Mouse (Mus musculus) CD4-positive, CD25-positive, alpha-beta regulatory T cell, adult 2 months (primary cell): ENCODE data around the gene Myof.

ENCODE experiments used
- DNase-seq: peaks from one replicate; pipeline ENCODE4 v3.0.0-alpha.2; 2012; ENCODE audit warnings: low read depth, low spot score

Myof gene

DNA sequence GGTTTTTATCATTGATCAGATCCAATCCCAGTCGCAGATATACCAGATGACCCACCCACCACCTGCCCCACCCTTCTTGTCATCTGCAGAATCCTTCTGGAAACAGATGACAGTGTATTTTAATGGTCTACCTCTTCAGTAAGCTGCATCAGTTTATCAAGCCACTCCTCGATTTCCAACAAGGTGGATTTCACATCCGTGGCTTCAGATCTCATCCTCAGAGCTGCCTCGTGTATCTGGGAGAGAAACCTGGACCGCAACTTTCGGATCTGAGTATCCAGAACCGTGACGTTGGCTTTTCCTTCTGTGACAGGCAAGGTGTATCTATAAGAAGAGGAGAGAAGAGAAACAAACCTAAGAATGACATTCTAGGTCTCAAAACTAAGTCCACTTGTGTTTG lies 89.1 kb downstream of the Myof start:
- no peak for DNase-seq

DNA sequence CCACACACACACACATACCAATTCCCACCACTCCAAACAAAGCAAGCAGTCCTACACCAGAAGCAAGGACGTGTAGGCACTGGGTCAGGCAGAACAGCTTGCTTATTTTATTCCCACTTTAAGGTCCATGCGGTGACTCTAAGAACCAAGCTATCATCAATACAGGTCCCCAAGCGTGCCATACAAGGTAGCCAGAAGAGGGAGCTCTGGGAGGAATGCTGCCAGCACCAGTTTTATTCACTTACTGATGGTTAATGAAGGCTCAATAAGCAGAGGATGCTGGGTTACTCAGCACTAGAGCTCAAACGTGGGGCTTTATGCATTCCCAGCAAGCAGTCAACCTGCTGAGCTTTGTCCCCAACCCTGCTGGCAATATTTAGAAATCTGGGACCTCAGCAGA lies 96.7 kb downstream of the Myof start:
- DNase-seq, result peak; percentile 2

DNA sequence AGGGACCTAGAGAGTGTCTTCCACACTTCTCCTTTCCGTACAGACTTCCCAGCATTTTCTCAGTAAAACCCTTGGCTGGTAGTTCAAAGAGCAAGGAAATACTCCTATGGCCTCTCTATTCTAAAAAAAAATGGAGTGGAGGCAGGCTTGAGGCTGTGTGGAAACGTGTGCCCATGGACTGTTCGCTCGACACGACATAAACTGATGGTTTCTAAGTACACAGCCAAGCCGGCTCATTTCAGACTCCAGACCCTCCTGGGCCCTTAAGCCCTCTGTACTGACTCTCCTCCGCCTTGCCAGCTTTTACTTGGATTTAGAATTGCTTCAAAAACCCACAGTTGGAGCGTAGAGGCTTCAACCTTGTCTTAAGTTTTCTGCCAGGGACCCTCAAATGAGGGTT lies 97.3 kb downstream of the Myof start:
- no peak for DNase-seq

DNA sequence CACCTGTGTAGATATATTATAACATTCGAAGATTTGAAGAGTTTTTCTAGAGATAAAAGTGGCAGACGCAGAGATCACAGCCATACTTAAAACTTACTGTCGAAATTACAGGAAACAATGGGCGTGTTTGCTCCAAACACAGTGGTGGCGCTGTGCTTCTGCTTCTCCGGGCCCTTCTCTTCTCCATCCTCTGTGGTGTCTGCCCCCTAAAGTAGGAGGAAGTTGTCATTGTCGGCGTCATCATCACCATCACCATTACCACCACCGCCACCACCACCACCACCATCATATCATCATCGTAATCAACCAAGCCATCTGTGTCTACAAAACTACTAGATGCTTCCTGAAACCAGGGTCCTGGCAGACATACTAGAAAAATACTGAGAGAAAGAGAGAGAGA lies 104.2 kb downstream of the Myof start:
- no peak for DNase-seq

DNA sequence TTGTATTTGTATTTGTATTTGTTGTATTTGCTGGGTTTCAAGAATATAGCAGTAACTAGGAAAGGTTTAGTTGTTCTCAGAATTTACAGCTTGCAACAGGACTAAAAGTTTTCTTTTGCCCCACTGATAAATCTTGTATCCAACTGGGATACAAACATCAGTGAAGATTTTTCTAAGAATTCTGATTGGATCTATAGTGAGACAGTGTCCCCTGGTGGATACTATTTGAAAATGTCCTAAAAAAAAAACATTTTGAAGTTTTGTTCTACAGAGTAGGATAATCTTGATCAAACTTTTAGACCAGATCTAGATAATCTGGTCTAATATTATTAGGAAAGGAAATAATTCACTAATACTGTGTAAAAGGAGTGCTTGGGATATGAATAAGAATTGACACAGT lies 106.3 kb downstream of the Myof start:
- no peak for DNase-seq

DNA sequence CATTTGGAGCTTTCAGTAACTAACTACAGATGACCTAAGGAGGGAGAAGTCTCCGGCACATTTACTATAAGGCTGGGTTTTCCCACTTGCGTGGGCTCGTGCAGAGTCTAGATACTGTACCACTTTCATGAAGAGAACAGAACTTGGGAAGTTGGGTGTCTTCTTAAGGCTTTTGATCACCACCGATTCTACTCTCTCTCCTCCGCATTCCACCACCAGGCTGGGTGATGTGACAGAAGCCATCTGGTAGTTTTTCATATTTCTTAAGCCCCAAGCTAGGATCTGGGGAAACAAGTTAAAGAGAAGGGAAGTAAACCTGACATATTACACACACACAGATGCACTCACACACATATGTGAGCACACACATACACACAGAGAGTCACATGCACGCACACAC lies 108.7 kb downstream of the Myof start:
- DNase-seq, result no peak

DNA sequence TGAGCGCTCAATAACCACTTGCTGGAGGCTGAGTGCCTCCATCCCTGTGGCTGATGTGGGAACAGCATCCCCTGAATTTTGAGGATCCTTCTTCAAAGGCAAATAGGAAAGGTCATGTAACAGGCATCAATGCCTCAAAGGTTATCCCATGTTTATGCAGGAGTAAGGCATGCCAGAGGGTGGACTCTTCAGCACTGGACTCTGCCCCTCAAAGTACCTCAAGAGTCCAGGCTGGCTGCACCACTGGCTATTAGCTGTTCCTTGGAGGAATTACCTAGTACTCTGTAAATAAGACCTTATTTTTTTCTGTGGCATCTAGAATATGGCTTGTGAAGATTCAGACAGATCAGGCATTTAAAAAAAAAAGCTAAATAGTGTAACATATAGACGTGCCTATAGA lies 111.2 kb downstream of the Myof start:
- DNase-seq, result no peak

DNA sequence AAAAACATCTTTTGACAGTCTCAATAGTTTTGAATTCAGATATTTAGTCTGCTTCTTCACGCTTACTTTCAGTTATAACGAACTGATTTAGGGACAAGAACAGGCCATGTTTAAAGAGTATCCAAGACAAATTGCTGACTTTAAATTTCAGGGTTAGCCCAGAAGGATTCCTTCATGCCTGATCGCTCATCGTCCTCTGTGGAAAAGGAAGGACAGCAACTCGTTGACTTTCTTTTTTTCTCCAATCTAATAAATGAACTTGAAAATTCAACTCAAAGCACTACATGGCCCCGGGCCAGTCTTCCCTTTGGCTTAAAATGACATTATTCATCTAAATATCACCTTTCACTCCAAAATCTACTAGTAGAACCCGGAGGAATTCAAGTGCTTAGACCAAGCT lies 115.5 kb downstream of the Myof start:
- DNase-seq, result no peak

DNA sequence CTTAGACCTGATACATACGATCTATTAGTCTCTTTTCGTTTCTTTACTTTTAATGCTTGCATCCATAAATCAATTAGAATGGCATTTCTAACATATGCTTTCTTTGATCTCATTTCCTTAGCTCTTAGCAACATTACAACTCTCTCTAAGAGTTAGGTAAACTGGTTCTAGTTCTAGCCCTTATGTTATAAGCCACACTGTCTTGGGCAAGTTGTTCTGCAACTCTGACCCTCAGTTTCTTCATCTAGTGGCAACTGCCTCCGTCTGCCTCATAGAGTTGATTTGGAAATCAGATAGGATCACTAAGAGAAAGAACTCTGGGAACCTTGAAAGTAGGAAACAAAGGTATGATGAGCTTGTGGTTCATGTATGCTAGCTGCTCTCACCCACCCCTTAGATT lies 118.1 kb downstream of the Myof start:
- DNase-seq, result no peak

DNA sequence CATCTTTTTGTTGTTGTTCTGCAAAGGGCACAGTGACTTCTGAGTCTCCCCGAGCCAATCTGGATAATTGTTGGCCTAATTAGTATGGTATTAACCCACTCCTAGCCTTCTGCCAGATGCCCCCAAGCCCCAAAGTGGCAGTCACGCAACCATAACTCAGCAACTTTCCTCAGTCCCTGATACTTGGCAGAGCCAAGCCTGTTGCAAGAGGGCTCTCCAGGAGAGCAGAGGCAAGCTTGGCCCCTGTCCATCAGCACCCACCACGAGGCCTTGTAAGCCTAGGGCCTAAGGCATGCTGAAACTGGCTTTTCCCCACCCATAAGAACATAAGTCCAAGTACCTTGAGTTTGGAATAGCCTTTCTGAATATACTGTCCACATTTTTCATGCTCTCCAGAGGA lies 119.1 kb downstream of the Myof start:
- no peak for DNase-seq

DNA sequence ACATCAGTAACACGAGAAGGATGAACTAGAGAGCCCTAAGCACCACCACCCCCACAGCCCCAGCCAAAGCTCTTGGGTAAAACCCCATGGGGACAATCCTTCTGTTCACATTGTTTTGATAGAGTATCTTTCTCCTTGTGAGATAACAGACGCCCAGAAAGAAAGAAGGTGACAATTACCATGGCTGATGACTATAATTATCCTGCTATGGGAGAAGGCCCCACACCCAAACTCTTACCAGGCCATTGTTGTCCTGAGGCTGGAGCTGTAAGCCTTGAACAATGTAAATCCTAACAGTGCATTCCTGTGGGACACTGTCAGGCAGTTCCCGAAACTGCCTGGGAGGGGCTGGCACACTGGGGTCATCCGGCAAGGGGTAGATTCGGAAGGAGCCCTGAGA lies 122.3 kb downstream of the Myof start:
- no peak for DNase-seq

DNA sequence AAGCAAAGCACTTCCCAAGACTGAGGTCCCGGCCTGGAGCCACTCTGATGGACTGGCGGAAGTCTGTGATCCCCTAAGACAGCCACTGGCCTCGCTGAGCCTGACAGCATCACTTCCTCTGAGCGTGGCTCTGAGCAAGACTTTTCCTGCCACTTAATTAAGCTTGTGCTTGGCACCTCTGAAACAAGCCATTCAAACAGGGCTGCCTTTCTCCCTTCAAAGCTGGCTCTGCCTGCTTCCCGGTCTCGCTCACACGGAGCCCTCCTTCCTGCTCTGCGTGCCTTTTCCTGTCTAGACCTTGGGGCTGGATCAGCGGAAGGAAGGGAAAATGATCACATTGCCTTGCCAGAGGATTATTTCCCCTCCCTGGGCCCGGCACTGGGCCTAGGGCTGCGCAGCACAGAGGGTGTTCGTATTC lies 124.9 kb downstream of the Myof start:
- DNase-seq, result no peak

DNA sequence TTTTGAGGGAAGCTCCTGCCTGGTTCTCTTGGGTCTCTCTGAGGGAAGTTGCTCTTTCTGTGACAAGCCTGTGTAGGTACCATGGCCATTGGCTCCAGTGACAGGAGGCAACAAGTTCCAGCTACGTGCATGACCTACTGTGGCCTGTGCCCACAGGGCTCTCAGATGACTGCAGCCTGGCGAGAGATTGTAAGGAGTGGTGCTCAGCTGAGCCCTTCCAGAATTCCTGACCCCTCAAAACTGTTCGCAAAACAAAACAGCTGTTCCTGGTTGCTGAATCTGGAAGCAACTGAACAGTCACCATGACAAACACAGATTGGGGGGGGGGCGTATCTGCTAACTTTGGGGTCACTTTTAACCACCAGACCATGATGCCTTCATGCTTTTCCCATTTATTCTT lies 129.1 kb downstream of the Myof start:
- DNase-seq, result no peak

DNA sequence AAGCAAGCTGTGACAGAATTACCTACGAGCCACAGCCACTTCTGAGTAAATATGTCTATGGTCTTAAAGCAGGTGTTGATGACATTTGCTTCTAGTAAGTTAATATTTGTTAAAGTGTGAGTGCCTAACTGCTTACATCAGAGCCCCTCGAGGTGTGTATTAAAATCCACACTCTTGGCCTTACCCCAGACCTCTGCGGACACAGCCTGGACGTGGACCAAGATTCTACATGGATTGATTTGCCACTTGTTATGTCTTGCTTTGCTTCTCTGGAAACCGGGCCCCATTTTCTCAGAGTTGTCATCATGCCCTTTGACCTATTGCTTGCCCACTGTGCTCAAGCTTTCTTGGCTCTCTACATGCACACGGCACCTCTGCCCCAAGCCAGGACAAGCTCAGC lies 130.9 kb downstream of the Myof start:
- DNase-seq, result no peak

DNA sequence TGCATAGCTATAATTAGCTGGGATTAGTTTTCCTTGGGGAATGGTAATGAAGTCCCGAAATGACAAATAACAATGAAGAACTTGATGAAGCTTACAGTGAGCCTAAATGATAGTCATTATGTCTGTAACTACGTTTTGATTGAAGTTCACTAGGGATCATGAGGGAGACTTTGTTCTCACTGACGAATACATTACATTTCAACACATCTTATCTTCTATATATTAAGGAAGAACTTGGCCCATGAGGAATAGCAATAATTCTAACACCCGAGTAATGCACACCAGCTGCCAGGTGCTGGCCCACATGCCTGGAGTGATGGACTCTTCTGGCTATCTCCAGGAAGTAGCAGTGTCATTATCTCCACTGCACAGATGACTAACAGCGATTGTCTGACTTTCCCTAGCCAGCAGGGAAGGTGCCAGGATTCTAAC lies 133.5 kb downstream of the Myof start:
- DNase-seq, result no peak

DNA sequence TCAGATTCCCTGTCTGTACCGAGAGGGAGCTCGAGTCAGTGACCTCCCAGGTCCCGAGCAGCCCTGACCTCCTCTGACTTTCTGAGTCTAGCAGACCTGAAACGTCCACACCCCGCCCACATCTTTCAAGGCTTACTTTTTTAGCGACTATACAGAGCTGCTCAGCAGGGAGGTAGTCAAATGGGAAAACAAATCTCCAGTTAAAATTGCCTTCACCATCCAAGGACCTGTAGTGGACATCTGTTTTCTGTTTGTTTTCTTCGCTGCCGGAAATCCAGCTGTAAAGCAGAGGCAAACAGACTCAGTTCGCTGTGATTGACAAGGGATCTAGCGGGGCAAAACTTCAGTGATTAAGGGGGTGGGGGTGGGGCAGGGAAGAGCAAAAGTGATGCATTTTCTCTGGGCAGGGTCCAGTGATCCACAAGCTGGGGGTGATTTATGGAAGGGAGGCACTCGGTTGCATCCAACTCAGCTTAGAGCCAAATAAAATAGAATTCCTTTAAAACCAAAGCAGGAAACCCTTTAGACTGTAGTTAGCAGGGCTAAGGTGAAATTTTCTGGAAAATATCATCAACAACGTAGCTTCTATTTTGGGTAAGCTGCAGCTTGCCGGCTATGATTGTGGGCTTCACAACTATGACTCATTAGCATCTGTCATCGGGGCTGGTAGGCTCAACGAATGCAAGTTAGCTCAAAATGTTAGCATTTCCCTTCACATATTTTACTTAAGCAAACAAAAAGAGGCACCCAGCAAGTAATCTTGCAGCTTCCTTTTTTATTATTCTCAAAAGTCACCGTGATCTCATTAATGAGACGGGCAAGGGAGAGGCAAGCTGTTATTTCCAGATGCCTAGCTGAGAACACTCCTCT lies 135.7 kb downstream of the Myof start:
- DNase-seq, result no peak

DNA sequence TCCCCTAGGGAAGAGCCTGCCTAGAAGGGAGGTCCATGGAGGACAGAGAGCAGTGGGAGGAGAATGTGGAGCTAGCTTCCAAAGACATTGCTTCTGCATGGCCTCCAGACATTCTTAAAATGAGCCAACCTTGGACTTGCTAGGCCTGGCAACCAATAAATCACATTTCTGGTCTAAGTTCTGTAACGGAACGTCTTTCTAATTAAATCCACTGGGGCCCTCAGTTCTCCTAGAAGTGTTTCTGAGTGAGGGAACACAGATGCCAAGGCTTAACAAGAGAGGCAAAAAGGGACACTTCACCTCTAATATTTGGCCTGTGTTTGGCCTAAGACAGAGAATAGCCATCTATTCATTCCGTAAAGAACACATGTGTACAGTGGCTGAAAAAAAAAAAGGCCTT lies 136.5 kb downstream of the Myof start:
- no peak for DNase-seq

DNA sequence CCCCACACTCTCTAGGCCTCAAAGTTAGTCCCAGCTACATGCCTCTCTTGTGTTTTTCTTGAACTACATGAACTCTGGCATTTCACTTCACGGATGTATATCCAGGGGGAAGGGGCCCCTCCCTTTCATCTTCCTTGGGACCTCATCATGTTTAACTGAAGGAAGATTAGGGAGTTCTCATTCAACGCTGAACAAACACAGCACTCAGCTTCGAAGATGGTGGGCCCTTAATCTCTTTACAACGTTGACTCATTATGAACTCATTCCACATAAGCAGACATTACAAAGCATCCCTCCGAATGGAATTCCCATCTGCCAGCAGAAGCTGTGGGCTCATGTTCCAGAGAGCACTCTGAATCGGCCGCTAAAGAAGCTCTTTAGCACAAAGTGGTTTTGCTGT lies 147.3 kb downstream of the Myof start:
- no peak for DNase-seq

DNA sequence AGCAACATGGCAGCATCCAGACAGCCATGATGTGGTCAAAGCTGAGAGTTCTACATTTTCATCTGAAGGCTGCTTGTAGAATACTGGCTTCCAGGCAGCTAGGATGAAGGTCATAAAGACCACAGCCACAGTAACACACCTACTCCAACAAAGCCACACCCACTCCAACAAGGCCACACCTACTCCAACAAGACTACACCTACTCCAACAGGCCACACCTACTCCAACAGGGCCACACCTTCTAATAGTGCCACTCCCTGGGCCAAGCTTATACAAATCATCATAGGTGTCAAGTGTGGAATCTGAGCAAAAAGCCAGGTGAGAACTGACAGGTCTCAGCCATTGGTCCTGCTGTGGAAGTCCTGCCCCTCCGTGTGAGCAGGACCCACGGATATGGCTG lies 152.4 kb downstream of the Myof start:
- DNase-seq, result no peak

DNA sequence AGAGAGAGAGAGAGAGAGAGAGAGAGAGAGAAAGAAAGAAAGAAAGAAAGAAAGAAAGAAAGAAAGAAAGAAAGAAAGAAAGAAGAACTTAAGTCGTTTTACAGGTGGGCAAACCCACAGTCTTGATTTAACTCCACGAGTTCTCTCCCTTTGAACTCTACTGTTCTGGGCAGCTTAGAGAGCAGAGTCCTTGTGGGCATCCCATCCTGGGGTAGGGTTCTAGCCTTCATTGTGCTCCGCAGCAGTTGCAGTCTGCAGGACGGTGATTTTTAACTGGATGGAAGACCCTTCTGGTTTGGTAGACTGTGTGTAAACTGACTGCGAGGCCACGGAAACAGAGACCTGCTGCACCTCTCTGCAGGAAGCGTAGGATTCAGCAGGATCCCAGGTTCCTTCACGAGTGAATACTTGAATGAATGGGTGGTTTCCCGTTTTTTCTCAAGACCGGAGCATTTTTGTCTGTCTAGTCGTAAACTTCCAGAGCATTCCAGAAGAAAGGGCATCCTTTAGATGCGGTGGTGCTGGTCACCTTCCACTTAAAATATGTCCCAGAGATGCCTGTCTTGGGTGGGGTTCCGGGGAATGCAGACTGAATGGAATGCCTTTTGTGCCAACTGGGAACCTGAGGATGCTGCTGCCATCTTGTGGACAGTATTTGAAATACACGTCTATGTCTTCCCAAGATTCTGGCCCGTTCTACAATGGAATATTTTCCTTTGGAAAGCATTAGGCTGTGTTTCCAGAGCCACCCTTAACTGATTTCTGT lies 156.8 kb downstream of the Myof start:
- DNase-seq, result peak; percentile 52

DNA sequence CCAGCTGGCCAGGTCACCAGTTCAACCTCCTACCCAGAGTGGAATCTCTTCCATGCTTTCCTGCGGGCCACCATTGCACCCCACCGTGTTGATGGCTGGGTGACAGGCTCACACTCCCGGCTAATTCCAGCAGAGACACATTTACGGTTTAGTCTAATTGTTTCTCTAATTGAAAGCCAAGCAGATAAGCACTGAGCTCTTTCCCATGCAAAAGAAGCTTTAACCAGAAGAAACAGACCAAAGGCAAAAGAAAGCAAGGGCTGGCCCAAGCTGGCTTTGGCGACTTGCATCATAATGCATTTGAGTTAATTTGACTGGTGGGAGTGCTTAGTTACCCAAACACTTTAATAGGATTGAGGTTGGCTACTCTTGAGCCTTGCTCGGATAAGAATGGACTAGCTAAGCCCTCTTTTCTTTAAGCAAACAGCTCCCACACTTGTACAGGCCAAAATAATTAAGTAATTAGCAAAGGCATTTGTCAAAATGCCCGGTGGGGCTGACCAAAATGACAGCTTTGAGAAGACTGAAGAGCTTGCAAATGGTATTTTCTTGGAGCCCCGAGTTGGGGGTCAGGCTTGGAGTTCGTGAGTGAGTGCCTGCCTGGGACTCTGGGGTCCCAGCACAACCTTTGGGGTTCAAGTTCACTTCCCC lies 161.8 kb downstream of the Myof start:
- no peak for DNase-seq

DNA sequence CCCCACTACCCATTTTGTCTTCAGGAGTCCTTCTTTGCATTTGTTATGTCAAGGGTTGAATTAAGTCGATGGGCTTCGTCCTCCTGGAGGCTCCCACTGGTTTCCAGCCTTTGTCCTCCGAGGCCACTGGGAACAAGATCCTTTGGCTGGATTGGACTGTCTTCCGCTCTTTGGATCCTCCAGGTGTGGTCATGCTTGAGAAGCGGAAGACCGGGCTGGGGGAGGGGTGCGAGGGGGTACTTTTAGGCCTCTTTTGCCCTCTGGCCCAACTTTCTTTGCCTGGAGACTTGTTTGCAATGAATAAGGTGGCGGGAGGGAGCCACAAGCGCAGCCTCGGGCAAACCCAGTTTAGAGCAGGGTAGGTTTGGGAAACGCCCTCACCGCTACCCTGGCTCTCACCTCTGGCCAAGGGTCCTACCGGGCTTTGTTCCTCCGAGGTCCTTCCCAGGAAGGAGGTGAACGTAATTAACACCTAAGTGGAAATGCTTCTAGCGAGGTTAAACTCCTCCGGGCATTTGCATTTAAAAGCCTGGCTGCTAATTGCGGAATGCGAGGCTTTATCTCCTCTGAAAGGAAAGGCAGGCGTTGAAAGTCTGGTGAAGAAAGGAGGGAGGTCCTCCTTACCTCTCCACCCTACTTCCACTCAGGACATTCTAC lies 165.7 kb downstream of the Myof start:
- no peak for DNase-seq
